Mouse (Mus musculus) yolk sac, embryonic 10.5 days (tissue): ENCODE measurements around the gene Bckdhb.
"Not testable (repeated sequence)": the region's sequence is repeated elsewhere in the genome, so short reads cannot be mapped to it uniquely, and the experiment has no call there.

Experiments
- DNase-seq: peaks from one replicate; pipeline ENCODE4 v3.0.0-alpha.2; 2017; ENCODE audit warnings: low spot score

Bckdhb gene

GRCm38 (mm10) chr9:83924878-83925687 lies at the start of gene Bckdhb:
Bckdhb (plus strand) TSS chr9:83925145.
- DNase-seq: peak; percentile 92

- DNase-seq: no peak
These were observed 42.8 kb upstream of the Bckdhb start for GRCm38 (mm10) chr9:83882191-83882590.

- no peak for DNase-seq
These were observed 38.8 kb upstream of the Bckdhb start for GRCm38 (mm10) chr9:83886149-83886548.

- no peak for DNase-seq
These were observed 36.7 kb upstream of the Bckdhb start for GRCm38 (mm10) chr9:83888214-83888613.

- DNase-seq: no peak
These were observed 31.9 kb upstream of the Bckdhb start for GRCm38 (mm10) chr9:83893073-83893472.

GRCm38 (mm10) chr9:83893767-83894330 lies 31.1 kb upstream of the Bckdhb start:
- no peak for DNase-seq

GRCm38 (mm10) chr9:83902086-83902485 lies 22.9 kb upstream of the Bckdhb start:
- DNase-seq: no peak

GRCm38 (mm10) chr9:83905820-83906219 lies 19.1 kb upstream of the Bckdhb start:
- DNase-seq: no peak

GRCm38 (mm10) chr9:83907017-83907416 lies 17.9 kb upstream of the Bckdhb start:
- DNase-seq: no peak

- no peak for DNase-seq
These were observed 15.1 kb upstream of the Bckdhb start for GRCm38 (mm10) chr9:83909836-83910235.

- no peak for DNase-seq
These were observed 14.0 kb upstream of the Bckdhb start for GRCm38 (mm10) chr9:83910926-83911325.

- no peak for DNase-seq
These were observed 2.9 kb upstream of the Bckdhb start for GRCm38 (mm10) chr9:83922076-83922475.

GRCm38 (mm10) chr9:83924356-83924755 lies 589 bp upstream of the Bckdhb start:
- no peak for DNase-seq

- DNase-seq: no peak
These were observed 720 bp downstream of the Bckdhb start for GRCm38 (mm10) chr9:83925688-83926041.

- DNase-seq: no peak
These were observed 1.4 kb downstream of the Bckdhb start for GRCm38 (mm10) chr9:83926302-83926701.

GRCm38 (mm10) chr9:83939501-83939900 lies 14.6 kb downstream of the Bckdhb start:
- DNase-seq: not testable (repeated sequence)

GRCm38 (mm10) chr9:83940016-83940415 lies 15.1 kb downstream of the Bckdhb start:
- no peak for DNase-seq

GRCm38 (mm10) chr9:83940537-83941363 lies 15.8 kb downstream of the Bckdhb start:
- no peak for DNase-seq

GRCm38 (mm10) chr9:83951336-83951735 lies 26.4 kb downstream of the Bckdhb start:
- no peak for DNase-seq

GRCm38 (mm10) chr9:83956632-83957314 lies 31.8 kb downstream of the Bckdhb start:
- DNase-seq: peak; percentile 51

GRCm38 (mm10) chr9:83962098-83963086 lies 37.4 kb downstream of the Bckdhb start:
- no peak for DNase-seq
